Mouse (Mus musculus) olfactory bulb, adult 2 months (tissue): Measurements from ENCODE around the gene Ints13. TPM values are rescaled to one million over a fixed set of nuclear protein-coding genes. Genes with fewer than 3 reads are reported as not detected.

ENCODE experiments used
- H3K27ac ChIP-seq: fragments of 200-500 bp; 2 replicates; pipeline ENCODE4 v1.5.1; 2012; ENCODE audit warnings: low read depth, low read length; ENCODE audit not compliant: insufficient read depth
- H3K4me1 ChIP-seq: fragments of 200-500 bp; 2 replicates; pipeline ENCODE4 v1.6.1; 2012; ENCODE audit warnings: low read length; ENCODE audit not compliant: control insufficient read depth, insufficient read depth
- H3K4me3 ChIP-seq: fragments of 200-500 bp; 2 replicates; pipeline ENCODE4 v1.5.1; 2012; ENCODE audit warnings: mild to moderate bottlenecking, low read depth, low read length, moderate library complexity; ENCODE audit not compliant: insufficient read depth
- CTCF ChIP-seq: fragments of 200-500 bp; IDR thresholded peaks from 2 replicates; pipeline ENCODE4 v1.5.1; 2012; ENCODE audit warnings: low read depth, mild to moderate bottlenecking, low read length, moderate library complexity; ENCODE audit not compliant: insufficient read depth
- POLR2A ChIP-seq: fragments of 200-500 bp; IDR thresholded peaks from 2 replicates; pipeline ENCODE4 v1.6.1; 2012; ENCODE audit warnings: mild to moderate bottlenecking, low read depth, low read length, moderate library complexity; ENCODE audit not compliant: insufficient read depth
- WGBS: fragments of 180-500 bp; shearing (Covaris S2); methylation state at CpG from one replicate; pipeline ENCODE4 v1.1.7; 2018; 5-methylcytosine and 5-hydroxymethylcytosine counted together
- polyA plus RNA-seq: library from polyadenylated mRNA; stranded (reverse); fragments of >200 nt; gene quantifications from 2 replicates; pipeline ENCODE4 v1.2.4, GENCODE M21; 2012; ENCODE audit warnings: low replicate concordance; ENCODE audit not compliant: missing spikeins, insufficient read depth, insufficient read length

Ints13 gene
- polyA plus RNA-seq, 1 experiment, result 567 TPM

DNA sequence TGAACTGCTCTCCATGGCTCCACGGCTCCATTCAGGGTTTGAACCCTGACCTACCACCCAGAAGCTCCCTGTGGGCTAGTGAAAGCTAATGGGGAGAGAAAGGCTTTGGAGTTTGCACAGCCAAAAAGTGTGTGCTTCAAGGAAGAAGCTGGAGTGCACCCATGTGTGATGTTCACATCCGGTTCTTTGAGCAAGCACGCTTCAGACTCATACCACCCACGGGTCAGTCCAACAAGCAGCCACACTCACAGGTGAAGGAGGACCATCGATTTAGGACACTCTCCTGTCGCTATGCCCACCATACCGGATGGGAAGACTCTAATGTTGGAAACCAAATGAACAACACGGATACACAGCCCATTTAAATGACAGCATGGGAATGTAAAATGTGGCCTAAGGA lies 66.1 kb downstream of the Ints13 start:
- Histone ChIP-seq H3K4me3 (no peak overlapping the region), H3K4me1 (no peaks in the 10 kb centered on the region), H3K27ac (no peak overlapping the region)
- no peak for TF ChIP-seq CTCF
- no peak for TF ChIP-seq POLR2A
- WGBS, result 90% methylated on average over 8 of the region's 8 CpGs

DNA sequence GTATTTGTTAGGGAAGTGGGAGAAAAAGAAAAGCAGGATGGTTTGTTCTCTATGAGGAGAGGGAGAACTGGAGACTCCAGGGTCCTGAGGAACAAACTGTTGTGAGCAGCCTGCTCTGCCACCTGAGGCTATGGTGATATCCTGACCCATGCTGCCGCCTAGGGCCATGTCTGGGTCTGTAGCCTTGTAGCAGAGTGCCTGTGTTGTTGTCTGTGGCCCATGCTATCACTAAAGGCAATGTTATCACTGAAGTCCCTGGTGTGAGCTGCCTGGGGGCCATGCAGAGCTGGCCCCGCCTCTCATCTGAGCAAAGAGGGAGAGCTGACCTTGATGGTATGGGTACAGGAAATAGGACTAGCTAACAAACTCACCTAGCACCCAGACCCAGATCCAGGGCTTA lies 67.7 kb downstream of the Ints13 start:
- no peak overlapping the region for H3K4me3 ChIP-seq
- no peaks in the 10 kb centered on the region for H3K4me1 ChIP-seq
- H3K27ac ChIP-seq, result no peak overlapping the region
- TF ChIP-seq POLR2A, result no peak
- no peak for TF ChIP-seq CTCF
- 91% methylated on average over 2 of the region's 2 CpGs for WGBS

DNA sequence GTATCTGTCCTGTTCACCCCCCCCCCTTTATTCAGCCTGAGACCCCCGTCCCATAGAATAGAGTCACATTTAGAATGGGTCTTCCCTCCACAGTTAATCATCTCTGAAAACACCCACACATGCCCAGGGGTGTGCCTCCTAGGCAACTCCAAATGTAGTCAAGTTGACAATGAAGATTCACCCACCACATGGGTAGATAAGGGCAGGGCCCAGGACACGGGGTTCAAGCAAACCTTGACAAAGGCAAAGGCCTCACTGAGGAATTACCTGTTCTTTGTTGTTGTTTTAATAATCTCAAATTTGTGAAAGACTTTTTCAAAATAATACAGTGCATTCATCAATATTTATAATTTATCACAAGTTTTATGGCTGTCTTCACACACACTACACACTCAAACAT lies 73.2 kb downstream of the Ints13 start:
- Histone ChIP-seq H3K4me3 (no peak overlapping the region), H3K4me1 (peaks cover 14% of the 10 kb centered on the region), H3K27ac (no peak overlapping the region)
- no peak for TF ChIP-seq POLR2A
- TF ChIP-seq CTCF, result no peak
- WGBS, result 77% methylated on average over 2 of the region's 2 CpGs

DNA sequence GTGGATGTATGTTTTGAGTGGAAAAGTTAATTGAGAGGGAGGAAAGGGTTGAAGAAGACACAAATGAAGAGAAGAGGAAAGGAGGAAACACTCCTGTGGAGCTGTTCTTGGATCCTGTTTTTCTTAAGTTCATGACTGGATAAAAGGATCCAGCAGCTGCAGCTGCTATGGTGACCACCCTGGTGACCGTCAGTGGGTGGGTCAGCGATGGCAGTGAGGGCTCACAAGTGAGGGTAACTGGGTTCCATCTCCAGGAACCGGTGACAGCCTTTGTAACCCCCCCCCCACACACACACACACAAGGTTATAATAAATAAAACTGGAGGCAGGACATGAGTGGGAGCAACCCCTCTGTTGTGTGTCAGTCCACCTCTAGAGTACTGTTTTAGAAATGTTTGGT lies 74.8 kb downstream of the Ints13 start:
- TF ChIP-seq CTCF (no peak), POLR2A (no peak)
- H3K4me3 ChIP-seq, result no peak overlapping the region
- peaks cover 14% of the 10 kb centered on the region for H3K4me1 ChIP-seq
- no peak overlapping the region for H3K27ac ChIP-seq
- 55% methylated on average over 3 of the region's 3 CpGs for WGBS

DNA sequence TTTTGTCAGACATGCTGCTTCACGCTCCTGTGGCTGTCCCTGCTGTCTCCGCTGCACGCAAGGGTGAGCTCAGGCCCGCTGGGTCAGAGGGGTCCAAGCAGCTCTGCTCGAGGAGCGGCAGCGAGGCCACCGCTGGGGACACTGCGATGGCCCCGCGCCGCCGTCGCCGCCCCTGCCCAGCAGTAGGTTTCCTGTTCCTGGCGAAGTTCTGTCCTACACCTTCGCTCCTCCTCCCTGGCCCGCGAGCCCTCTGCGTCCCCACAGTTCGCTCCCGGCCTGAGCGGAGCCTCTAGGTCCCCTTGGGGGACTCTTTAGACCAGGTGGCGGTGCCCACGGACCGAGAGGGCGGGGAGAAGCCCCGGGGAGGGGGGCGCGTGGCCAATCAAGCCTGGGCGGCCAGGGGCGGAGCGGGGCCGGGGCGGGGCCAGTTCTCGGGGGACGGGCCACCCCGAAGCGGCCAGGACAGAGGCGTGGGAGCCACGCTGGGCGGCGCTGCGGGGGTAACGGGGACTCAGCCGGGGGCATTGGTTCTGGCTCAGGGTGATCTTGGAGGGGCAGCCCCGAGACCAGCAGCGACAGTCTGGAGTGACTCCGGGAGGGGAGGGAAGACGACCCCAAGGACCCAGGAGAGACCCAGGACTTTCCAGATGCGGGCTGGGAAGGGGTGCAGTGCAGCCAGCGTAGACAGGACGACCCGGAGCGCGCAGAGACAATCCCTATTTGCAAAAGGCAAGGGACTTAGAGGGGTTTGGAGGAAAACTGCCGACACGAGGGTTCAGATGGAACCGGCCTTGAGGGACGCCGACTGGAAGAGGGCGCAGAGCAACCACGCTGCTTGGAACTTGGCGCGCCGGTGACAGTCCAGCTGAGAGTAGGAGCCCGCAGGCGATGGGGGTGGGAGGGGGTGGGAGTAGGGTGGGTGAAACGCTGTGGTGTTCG lies 75.5 kb downstream of the Ints13 start, which contains the start of gene Itpr2:
Gene Itpr2 (minus strand): TSS at position 358 of the 939 bp plus-strand sequence.
- WGBS, result under 1% methylated on average over 69 of the region's 70 CpGs
- H3K27ac ChIP-seq, result peak within 1 kb of the TSS; percentile 14; the same call in 1 of the 2 replicates
- no peak for TF ChIP-seq CTCF
- TF ChIP-seq POLR2A, result peak; percentile 51; the same call in 1 of the 2 replicates
- H3K4me1 ChIP-seq, result peaks cover 14% of the 10 kb centered on the region
- H3K4me3 ChIP-seq, result peak within 1 kb of the TSS; percentile 44

DNA sequence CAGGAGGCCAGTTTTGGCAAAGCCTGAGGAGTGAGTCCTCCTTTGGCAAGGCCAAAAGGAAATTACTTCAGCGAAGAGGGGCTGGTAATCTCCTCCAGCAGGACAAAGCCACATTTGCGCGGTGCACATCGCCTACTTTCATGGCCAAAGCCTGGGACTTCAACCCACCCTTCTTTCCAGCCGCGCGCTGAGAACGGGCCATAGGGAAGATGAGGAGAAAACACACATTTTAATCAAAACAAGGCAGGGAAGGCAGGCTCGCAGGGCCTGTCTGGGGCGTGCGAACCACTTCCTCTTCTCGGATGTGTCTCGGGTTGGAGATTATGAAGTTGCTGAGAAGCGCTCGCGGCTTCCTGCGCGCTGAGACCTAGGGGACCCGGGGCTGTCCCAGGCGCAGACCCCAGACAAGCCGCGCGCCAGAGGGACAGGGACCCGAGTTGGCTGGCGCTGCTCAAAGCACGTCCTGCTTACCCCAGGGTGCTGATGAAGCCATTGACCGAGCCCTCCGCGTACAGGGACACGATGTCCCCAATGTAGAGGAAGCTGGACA lies 76.2 kb downstream of the Ints13 start:
- H3K4me3 ChIP-seq, result peak overlapping the region; percentile 44
- TF ChIP-seq CTCF (no peak), POLR2A (no peak)
- peak overlapping the region; percentile 14; the same call in 1 of the 2 replicates for H3K27ac ChIP-seq
- 17% methylated on average over 30 of the region's 30 CpGs for WGBS
- peaks cover 14% of the 10 kb centered on the region for H3K4me1 ChIP-seq

DNA sequence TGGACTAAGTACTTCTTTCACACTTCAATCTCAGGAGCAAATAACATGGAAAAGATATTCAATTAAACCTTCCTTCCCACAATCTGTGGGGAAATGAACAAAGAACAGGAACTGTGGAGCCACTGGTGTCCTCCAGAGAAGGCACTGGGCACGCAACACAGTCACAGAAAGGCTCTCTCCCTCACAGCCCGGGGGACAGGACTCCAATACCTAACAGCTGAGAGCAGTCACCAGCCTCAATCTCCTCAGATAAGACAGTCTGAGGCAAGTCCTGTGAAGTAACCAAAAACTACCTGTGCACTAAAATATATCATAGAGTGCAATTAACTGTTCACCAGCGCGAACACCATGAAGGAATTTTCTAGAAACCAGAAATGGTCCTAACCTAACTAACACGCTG lies 76.9 kb downstream of the Ints13 start:
- WGBS, result 84% methylated on average over 5 of the region's 5 CpGs
- TF ChIP-seq CTCF (no peak), POLR2A (no peak)
- H3K4me1 ChIP-seq, result peaks cover 14% of the 10 kb centered on the region
- H3K4me3 ChIP-seq, result no peak overlapping the region
- H3K27ac ChIP-seq, result no peak overlapping the region

DNA sequence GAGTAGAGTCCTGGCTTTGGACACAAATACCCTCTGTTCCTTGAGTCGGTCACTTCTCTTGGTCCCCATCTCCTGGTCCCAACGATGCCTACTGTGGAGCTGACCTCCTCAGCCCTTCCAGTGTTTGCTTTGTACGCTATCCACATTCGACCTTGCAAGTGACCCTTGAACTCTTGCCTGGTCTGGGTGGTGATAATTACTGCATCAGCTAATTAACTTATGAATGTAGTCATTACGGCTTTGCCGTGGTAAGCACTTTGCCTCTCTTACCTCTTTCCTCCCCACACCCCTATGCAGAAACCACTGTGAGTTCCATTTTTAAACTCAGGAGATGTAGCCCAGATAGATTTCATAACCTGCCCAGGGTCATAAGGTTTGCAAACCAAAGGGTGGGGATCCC lies 77.4 kb downstream of the Ints13 start:
- Histone ChIP-seq H3K4me3 (no peak overlapping the region), H3K27ac (no peak overlapping the region), H3K4me1 (peaks cover 14% of the 10 kb centered on the region)
- TF ChIP-seq CTCF (no peak), POLR2A (no peak)
- 81% methylated on average over 6 of the region's 6 CpGs for WGBS

Other genes starting within 250 kb of the Ints13 start
- gene Itpr2, start 75.6 kb downstream of the Ints13 start, polyA plus RNA-seq, result 80.2 TPM in 1 of 2 replicates, not detected in the other
- 217 TPM in 1 of 2 replicates, not detected in the other for gene Fgfr1op2, start 632 bp downstream of the Ints13 start, polyA plus RNA-seq
- gene Med21, start 64.7 kb upstream of the Ints13 start, polyA plus RNA-seq, result not detected in 2 replicates
- gene Tm7sf3, start 65.0 kb upstream of the Ints13 start, polyA plus RNA-seq, result not detected in 2 replicates
- gene Stk38l, start 147.2 kb upstream of the Ints13 start, polyA plus RNA-seq, result not detected in 2 replicates
- not detected in 2 replicates for gene Arntl2, start 218.2 kb upstream of the Ints13 start, polyA plus RNA-seq